Mouse (Mus musculus): ENCODE data around the gene Hmx3. TPM values are rescaled to one million over a fixed set of nuclear protein-coding genes. Genes with fewer than 3 reads are reported as not detected.

The Hmx3 gene
- polyA plus RNA-seq, 1 experiment = 0.75 TPM

DNA sequence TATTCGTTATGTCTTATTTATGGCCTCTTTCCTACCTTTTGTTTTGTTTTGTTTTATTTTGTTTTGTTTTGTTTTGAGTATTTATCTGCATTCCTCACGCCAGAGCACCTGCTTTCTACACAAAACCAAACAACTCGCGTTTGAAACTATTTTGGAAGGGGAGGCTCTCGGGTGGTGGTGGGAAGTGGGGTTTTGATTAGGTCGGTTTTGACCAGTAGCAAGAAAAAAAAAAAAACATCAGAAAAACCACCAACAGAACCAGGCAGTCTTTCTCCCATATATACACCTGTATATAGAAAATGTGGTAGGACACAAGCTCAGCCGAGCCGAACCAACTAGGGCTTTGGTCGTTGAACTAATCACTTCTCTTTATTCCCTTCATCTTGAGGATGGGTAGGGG lies 13.4 kb downstream of the Hmx3 start:
- H3K4me3 ChIP-seq (ENCODE audit: control insufficient read depth, insufficient read depth, low read length) = no peak overlapping the region
- peaks cover 49% of the 10 kb centered on the region for H3K27me3 ChIP-seq (ENCODE audit: control insufficient read depth, insufficient read depth, low read length)
- no peak overlapping the region for H3K27ac ChIP-seq (ENCODE audit: control insufficient read depth, insufficient read depth, low read length)
- no peak for DNase-seq
- no peaks in the 10 kb centered on the region for H3K36me3 ChIP-seq (ENCODE audit: control insufficient read depth, insufficient read depth, low read length)
- peaks cover 27% of the 10 kb centered on the region for H3K4me1 ChIP-seq (replicated peaks; ENCODE audit: control insufficient read depth, insufficient read depth, low read length)
- 4% methylated on average over 9 of the region's 9 CpGs for WGBS
- TF ChIP-seq POLR2A (IDR thresholded peaks at IDR 0.05; ENCODE audit: control insufficient read depth, extremely low read depth, insufficient read depth, low read length, poor library complexity) = no peak
- TF ChIP-seq CTCF (IDR thresholded peaks at IDR 0.05; ENCODE audit: borderline replicate concordance, control insufficient read depth, extremely low read depth, insufficient read depth, low read length, poor library complexity) = no peak

DNA sequence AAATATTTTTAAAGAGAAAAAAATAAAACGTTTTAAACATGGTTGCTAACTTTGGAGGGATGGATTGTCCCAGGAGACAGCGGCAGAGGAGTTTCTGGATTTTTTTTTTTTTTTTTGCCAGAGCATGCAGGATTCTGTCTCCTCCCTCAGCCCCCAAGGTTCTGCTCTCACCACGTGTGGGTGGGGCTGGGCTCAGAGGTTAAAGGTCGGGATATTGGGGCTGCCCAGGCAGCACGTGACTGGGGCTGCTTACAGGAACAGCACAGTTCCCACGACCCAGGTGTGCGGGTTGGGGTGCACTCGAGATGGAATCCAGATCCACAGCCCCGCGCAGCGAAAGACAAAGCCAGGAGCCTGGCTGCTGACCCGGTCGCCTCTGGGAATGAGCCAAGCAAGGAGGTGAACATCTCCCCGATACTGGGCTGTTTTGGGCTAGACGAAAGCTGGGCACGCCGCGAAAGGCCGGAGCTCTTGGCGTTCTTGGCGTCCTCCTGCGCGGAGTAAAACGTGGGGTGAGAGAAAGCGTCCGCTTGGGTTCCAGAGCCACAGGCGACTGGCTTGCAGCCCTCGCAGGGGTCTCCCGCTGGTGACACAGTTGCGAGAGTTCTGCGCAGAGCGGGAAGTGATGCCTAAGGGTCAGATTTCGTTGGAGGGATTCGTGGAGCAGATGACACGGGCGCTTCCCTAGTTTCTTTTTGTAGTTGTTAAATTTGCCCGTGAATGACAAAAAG lies 14.0 kb downstream of the Hmx3 start:
- H3K4me3 ChIP-seq (ENCODE audit: control insufficient read depth, insufficient read depth, low read length) = no peak overlapping the region
- 5% methylated on average over 37 of the region's 37 CpGs for WGBS
- H3K27ac ChIP-seq (ENCODE audit: control insufficient read depth, insufficient read depth, low read length) = no peak overlapping the region
- TF ChIP-seq CTCF (IDR thresholded peaks at IDR 0.05; ENCODE audit: borderline replicate concordance, control insufficient read depth, extremely low read depth, insufficient read depth, low read length, poor library complexity) (no peak), POLR2A (IDR thresholded peaks at IDR 0.05; ENCODE audit: control insufficient read depth, extremely low read depth, insufficient read depth, low read length, poor library complexity) (no peak)
- DNase-seq = no peak
- peaks cover 28% of the 10 kb centered on the region for H3K4me1 ChIP-seq (replicated peaks; ENCODE audit: control insufficient read depth, insufficient read depth, low read length)
- H3K27me3 ChIP-seq (ENCODE audit: control insufficient read depth, insufficient read depth, low read length) = peaks cover 47% of the 10 kb centered on the region
- no peaks in the 10 kb centered on the region for H3K36me3 ChIP-seq (ENCODE audit: control insufficient read depth, insufficient read depth, low read length)

DNA sequence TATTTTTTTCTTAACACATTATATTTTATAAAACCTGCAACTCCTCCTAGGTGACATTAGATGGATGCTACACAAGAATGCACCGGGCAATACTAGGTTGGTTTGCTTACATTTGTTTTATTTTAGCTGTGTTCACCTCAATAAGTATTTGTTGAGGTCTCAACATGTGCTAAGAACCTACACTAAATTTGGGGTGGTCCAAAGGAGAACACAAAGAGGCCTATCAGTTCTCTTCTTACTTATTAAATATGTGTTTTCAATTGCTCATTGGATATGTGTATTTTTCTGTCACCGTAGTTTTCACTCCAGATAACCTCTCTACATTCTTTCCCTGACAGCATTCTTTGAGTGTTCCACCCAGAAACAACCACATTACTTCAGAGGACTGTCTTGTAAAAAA lies 15.1 kb downstream of the Hmx3 start:
- 44% methylated on average over 2 of the region's 2 CpGs for WGBS
- DNase-seq = no peak
- Histone ChIP-seq H3K4me1 (replicated peaks; ENCODE audit: control insufficient read depth, insufficient read depth, low read length) (peaks cover 28% of the 10 kb centered on the region), H3K27ac (ENCODE audit: control insufficient read depth, insufficient read depth, low read length) (no peak overlapping the region), H3K36me3 (ENCODE audit: control insufficient read depth, insufficient read depth, low read length) (peaks cover 9% of the 10 kb centered on the region), H3K4me3 (ENCODE audit: control insufficient read depth, insufficient read depth, low read length) (no peak overlapping the region), H3K27me3 (ENCODE audit: control insufficient read depth, insufficient read depth, low read length) (peaks cover 39% of the 10 kb centered on the region)
- TF ChIP-seq CTCF (IDR thresholded peaks at IDR 0.05; ENCODE audit: borderline replicate concordance, control insufficient read depth, extremely low read depth, insufficient read depth, low read length, poor library complexity) = no peak
- TF ChIP-seq POLR2A (IDR thresholded peaks at IDR 0.05; ENCODE audit: control insufficient read depth, extremely low read depth, insufficient read depth, low read length, poor library complexity) = no peak

DNA sequence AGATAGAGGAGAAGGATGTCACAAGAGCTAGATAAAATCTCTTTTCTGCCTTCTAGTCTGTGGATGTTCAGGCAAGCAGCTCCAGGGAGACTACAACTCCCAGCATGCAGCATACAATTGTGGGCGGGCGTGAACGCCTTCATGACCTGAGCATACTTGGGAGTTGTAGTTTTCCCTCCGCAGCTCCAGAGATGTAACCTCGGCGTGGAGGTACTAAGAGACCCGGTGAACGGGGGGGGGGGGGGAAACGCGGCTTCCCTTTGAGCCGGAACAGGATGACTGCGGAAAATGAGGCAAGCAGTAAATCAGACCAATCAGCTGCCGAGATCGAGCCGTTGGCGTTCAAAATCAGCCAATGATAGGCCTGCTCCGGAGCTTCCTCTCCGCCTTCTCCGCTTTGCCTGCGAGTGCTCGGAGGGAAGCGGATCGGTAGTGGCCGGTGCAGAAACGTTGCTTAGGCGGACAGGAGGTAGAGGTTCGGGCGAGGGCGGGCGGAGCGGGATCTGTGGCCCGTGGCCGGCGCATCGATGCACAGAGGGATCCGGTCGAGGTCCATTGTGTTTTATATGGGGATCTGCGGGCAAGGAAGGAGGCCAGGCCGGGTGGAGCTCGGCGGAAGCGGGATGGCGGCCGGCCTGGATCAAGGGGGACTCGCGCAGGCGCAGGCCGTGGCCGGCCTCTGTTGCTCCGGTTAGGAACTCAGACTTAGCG lies 17.5 kb downstream of the Hmx3 start, which contains the start of gene Bub3:
Bub3 (plus strand) TSS at position 237 of the 711 bp plus-strand sequence.
- TF ChIP-seq POLR2A (IDR thresholded peaks at IDR 0.05; ENCODE audit: control insufficient read depth, extremely low read depth, insufficient read depth, low read length, poor library complexity) (peak; percentile 95), CTCF (IDR thresholded peaks at IDR 0.05; ENCODE audit: borderline replicate concordance, control insufficient read depth, extremely low read depth, insufficient read depth, low read length, poor library complexity) (peak; percentile 68; the same call in 1 of the 2 replicates)
- peaks cover 28% of the 10 kb centered on the region for H3K36me3 ChIP-seq (ENCODE audit: control insufficient read depth, insufficient read depth, low read length)
- peaks cover 16% of the 10 kb centered on the region; the same call in 1 of the 2 replicates for H3K4me1 ChIP-seq (replicated peaks; ENCODE audit: control insufficient read depth, insufficient read depth, low read length)
- peaks cover 18% of the 10 kb centered on the region for H3K27me3 ChIP-seq (ENCODE audit: control insufficient read depth, insufficient read depth, low read length)
- peak within 1 kb of the TSS; percentile 75 for H3K4me3 ChIP-seq (ENCODE audit: control insufficient read depth, insufficient read depth, low read length)
- WGBS = under 1% methylated on average over 48 of the region's 51 CpGs
- peak; percentile 90 for DNase-seq
- peak within 1 kb of the TSS; percentile 27; the same call in 1 of the 2 replicates for H3K27ac ChIP-seq (ENCODE audit: control insufficient read depth, insufficient read depth, low read length)

DNA sequence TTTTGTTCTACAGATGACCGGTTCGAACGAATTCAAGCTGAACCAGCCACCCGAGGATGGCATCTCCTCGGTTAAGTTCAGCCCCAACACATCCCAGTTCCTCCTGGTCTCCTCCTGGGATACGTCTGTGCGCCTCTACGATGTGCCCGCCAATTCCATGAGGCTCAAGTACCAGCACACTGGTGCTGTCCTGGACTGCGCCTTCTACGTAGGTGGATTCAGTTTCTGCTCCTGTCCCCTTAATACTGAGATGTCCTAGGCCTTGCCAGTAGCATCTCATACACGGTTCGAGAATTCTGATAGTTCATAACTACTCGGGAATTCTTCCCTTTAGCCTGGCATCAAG lies 18.0 kb downstream of the Hmx3 start:
- Histone ChIP-seq H3K4me1 (replicated peaks; ENCODE audit: control insufficient read depth, insufficient read depth, low read length) (peaks cover 11% of the 10 kb centered on the region; the same call in 1 of the 2 replicates), H3K27ac (ENCODE audit: control insufficient read depth, insufficient read depth, low read length) (no peak overlapping the region), H3K27me3 (ENCODE audit: control insufficient read depth, insufficient read depth, low read length) (peaks cover 13% of the 10 kb centered on the region; the same call in 1 of the 2 replicates), H3K4me3 (ENCODE audit: control insufficient read depth, insufficient read depth, low read length) (peak overlapping the region; percentile 75), H3K36me3 (ENCODE audit: control insufficient read depth, insufficient read depth, low read length) (peaks cover 32% of the 10 kb centered on the region)
- WGBS = 1% methylated on average over 14 of the region's 14 CpGs
- TF ChIP-seq POLR2A (IDR thresholded peaks at IDR 0.05; ENCODE audit: control insufficient read depth, extremely low read depth, insufficient read depth, low read length, poor library complexity) = no peak
- TF ChIP-seq CTCF (IDR thresholded peaks at IDR 0.05; ENCODE audit: borderline replicate concordance, control insufficient read depth, extremely low read depth, insufficient read depth, low read length, poor library complexity) = no peak
- DNase-seq = no peak

DNA sequence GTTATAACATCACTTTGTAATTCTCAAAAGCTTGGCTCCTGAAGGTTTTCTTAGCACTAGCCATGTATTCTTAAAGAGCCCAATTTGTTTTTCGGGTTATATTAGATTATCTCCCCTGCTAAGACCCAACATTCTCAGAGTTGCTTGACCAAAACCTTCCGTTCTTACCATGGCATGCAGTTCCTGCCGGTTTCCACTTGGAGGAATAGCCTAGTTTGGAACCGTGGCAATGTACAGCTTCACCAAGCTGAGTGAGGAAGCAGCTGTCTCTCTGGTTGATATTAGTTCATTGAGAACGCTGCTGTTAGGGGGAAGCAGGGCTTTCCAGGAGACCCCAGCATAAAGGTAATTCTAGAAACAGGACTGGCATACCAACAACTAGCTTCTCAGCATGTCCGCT lies 32.6 kb downstream of the Hmx3 start:
- H3K4me1 ChIP-seq (replicated peaks; ENCODE audit: control insufficient read depth, insufficient read depth, low read length) = no peaks in the 10 kb centered on the region
- WGBS = 85% methylated on average over 6 of the region's 6 CpGs
- DNase-seq = no peak
- no peak overlapping the region for H3K4me3 ChIP-seq (ENCODE audit: control insufficient read depth, insufficient read depth, low read length)
- no peaks in the 10 kb centered on the region for H3K27me3 ChIP-seq (ENCODE audit: control insufficient read depth, insufficient read depth, low read length)
- H3K27ac ChIP-seq (ENCODE audit: control insufficient read depth, insufficient read depth, low read length) = no peak overlapping the region
- no peak for TF ChIP-seq CTCF (IDR thresholded peaks at IDR 0.05; ENCODE audit: borderline replicate concordance, control insufficient read depth, extremely low read depth, insufficient read depth, low read length, poor library complexity)
- H3K36me3 ChIP-seq (ENCODE audit: control insufficient read depth, insufficient read depth, low read length) = peaks cover 46% of the 10 kb centered on the region

All from thymus, adult 2 months (tissue).